Mouse (Mus musculus) liver, embryonic 11.5 days (tissue): ENCODE results near the gene Gstm6. TPM values are rescaled to one million over a fixed set of nuclear protein-coding genes. Genes with fewer than 3 reads are reported as not detected.

Source experiments
- ATAC-seq: fragments of 200-750 bp; cut with Nextera tagmentation; replicated peaks from 2 replicates; pipeline ENCODE4 v1.8.0; 2017; ENCODE audit warnings: moderate number of reproducible peaks, mild to moderate bottlenecking, moderate TSS enrichment, moderate library complexity; ENCODE audit not compliant: low FRiP score
- DNase-seq: peaks from one replicate; pipeline ENCODE4 v3.0.0-alpha.2; 2017; ENCODE audit warnings: low spot score
- H3K27ac ChIP-seq: fragments of 300-500 bp; sonication (generic); 2 replicates; pipeline ENCODE4 v1.5.1; 2014; ENCODE audit warnings: mild to moderate bottlenecking, low read depth, low read length, control low read depth
- H3K27me3 ChIP-seq: fragments of 300-500 bp; sonication (generic); replicated peaks from 2 replicates; pipeline ENCODE4 v1.6.1; 2014; ENCODE audit warnings: low read length, mixed read lengths; ENCODE audit not compliant: control insufficient read depth, insufficient read depth
- H3K36me3 ChIP-seq: fragments of 300-500 bp; sonication (generic); 2 replicates; pipeline ENCODE4 v1.6.1; 2014; ENCODE audit warnings: mild to moderate bottlenecking, low read length, moderate library complexity, mixed read lengths; ENCODE audit not compliant: control insufficient read depth, insufficient read depth
- H3K4me1 ChIP-seq: fragments of 300-500 bp; sonication (generic); replicated peaks from 2 replicates; pipeline ENCODE4 v1.6.1; 2014; ENCODE audit warnings: low read length, mixed read lengths; ENCODE audit not compliant: control insufficient read depth, insufficient read depth
- H3K4me2 ChIP-seq: fragments of 300-500 bp; sonication (generic); 2 replicates; pipeline ENCODE4 v1.6.1; 2014; ENCODE audit warnings: mild to moderate bottlenecking, control low read depth, moderate library complexity
- H3K4me3 ChIP-seq: fragments of 300-500 bp; sonication (generic); 2 replicates; pipeline ENCODE4 v1.5.1; 2014; ENCODE audit warnings: low read depth, low read length, control low read depth
- H3K9ac ChIP-seq: fragments of 300-500 bp; sonication (generic); 2 replicates; pipeline ENCODE4 v1.6.1; 2014; ENCODE audit warnings: low read depth, low read length, control low read depth
- H3K9me3 ChIP-seq: fragments of 300-500 bp; sonication (generic); 2 replicates; pipeline ENCODE4 v1.6.1; 2016; ENCODE audit warnings: low read length, inconsistent platforms, mixed read lengths; ENCODE audit not compliant: control insufficient read depth
- WGBS: fragments of 180-500 bp; shearing (Covaris S2); extraction: QIAGEN DNeasy Blood & Tissue Kit; methylation state at CpG from one replicate; pipeline ENCODE4 v1.1.7; 2014; 5-methylcytosine and 5-hydroxymethylcytosine counted together
- polyA plus RNA-seq: library from polyadenylated mRNA; unstranded; fragments of >200 nt; fragmentation: Nextera tagmentation; extraction: Ambion mirVana; gene quantifications from 2 replicates; pipeline ENCODE4 v1.2.1, GENCODE M21; 2014

The Gstm6 gene
- polyA plus RNA-seq, 1 experiment from 2014 or later = 9.5 TPM

- Histone ChIP-seq H3K4me2 (no peak overlapping the region), H3K4me3 (no peak overlapping the region), H3K9ac (no peak overlapping the region), H3K27me3 (no peaks in the 10 kb centered on the region), H3K9me3 (no peaks in the 10 kb centered on the region), H3K36me3 (no peaks in the 10 kb centered on the region), H3K4me1 (no peaks in the 10 kb centered on the region), H3K27ac (no peak overlapping the region)
- 39% methylated on average over 3 of the region's 3 CpGs for WGBS
- ATAC-seq = no peak
- no peak for DNase-seq
Observed at GRCm38 (mm10) chr3:107935888-107936287, 7.7 kb downstream of the Gstm6 start.

GRCm38 (mm10) chr3:107935268-107935667 is 8.3 kb downstream of the Gstm6 start:
- DNase-seq (no peak), ATAC-seq (no peak)
- no peaks in the 10 kb centered on the region for H3K4me1 ChIP-seq
- no peak overlapping the region for H3K4me3 ChIP-seq
- H3K27me3 ChIP-seq = no peaks in the 10 kb centered on the region
- H3K36me3 ChIP-seq = no peaks in the 10 kb centered on the region
- H3K9ac ChIP-seq = no peak overlapping the region
- WGBS = 88% methylated on average over 3 of the region's 3 CpGs
- no peaks in the 10 kb centered on the region for H3K9me3 ChIP-seq
- H3K4me2 ChIP-seq = no peak overlapping the region
- H3K27ac ChIP-seq = no peak overlapping the region

- ATAC-seq (no peak), DNase-seq (no peak)
- H3K4me1 ChIP-seq = no peaks in the 10 kb centered on the region
- H3K9ac ChIP-seq = no peak overlapping the region
- no peaks in the 10 kb centered on the region for H3K27me3 ChIP-seq
- no peaks in the 10 kb centered on the region for H3K9me3 ChIP-seq
- no peak overlapping the region for H3K4me3 ChIP-seq
- H3K36me3 ChIP-seq = no peaks in the 10 kb centered on the region
- no peak overlapping the region for H3K27ac ChIP-seq
- no peak overlapping the region for H3K4me2 ChIP-seq
- WGBS = 72% methylated on average over 6 of the region's 6 CpGs
Observed at GRCm38 (mm10) chr3:107932128-107932527, 11.4 kb downstream of the Gstm6 start.

GRCm38 (mm10) chr3:107931670-107932069 is 11.9 kb downstream of the Gstm6 start, which contains the start of gene Gstm7:
Gstm7 (minus strand) TSS chr3:107931817.
- ATAC-seq (peak; percentile 87), DNase-seq (peak; percentile 89)
- H3K27ac ChIP-seq = no peak within 1 kb of the TSS
- no peaks in the 10 kb centered on the region for H3K4me1 ChIP-seq
- WGBS = 10% methylated on average over 10 of the region's 10 CpGs
- H3K9ac ChIP-seq = no peak within 1 kb of the TSS; the same call in 1 of the 2 replicates
- no peaks in the 10 kb centered on the region for H3K27me3 ChIP-seq
- H3K9me3 ChIP-seq = no peaks in the 10 kb centered on the region
- peak within 1 kb of the TSS; percentile 34 for H3K4me3 ChIP-seq
- peak within 1 kb of the TSS; percentile 62 for H3K4me2 ChIP-seq
- no peaks in the 10 kb centered on the region for H3K36me3 ChIP-seq

- Histone ChIP-seq H3K4me2 (peak overlapping the region; percentile 62), H3K36me3 (no peaks in the 10 kb centered on the region), H3K9me3 (no peaks in the 10 kb centered on the region), H3K4me1 (no peaks in the 10 kb centered on the region), H3K27ac (no peak overlapping the region), H3K4me3 (peak overlapping the region; percentile 34), H3K9ac (no peak overlapping the region), H3K27me3 (no peaks in the 10 kb centered on the region)
- WGBS = 68% methylated on average over 2 of the region's 2 CpGs
- peak; percentile 6; the same call in 1 of the 2 replicates for ATAC-seq
- no peak for DNase-seq
Observed at GRCm38 (mm10) chr3:107931134-107931533, 12.4 kb downstream of the Gstm6 start.

GRCm38 (mm10) chr3:107929731-107930130 is 13.8 kb downstream of the Gstm6 start:
- no peaks in the 10 kb centered on the region for H3K36me3 ChIP-seq
- DNase-seq (no peak), ATAC-seq (no peak)
- no peak overlapping the region for H3K4me2 ChIP-seq
- no peak overlapping the region for H3K27ac ChIP-seq
- no peaks in the 10 kb centered on the region for H3K4me1 ChIP-seq
- H3K4me3 ChIP-seq = no peak overlapping the region
- 86% methylated on average over 4 of the region's 4 CpGs for WGBS
- H3K9ac ChIP-seq = no peak overlapping the region
- no peaks in the 10 kb centered on the region for H3K9me3 ChIP-seq
- H3K27me3 ChIP-seq = no peaks in the 10 kb centered on the region

- Histone ChIP-seq H3K27me3 (no peaks in the 10 kb centered on the region), H3K4me3 (no peak overlapping the region), H3K36me3 (no peaks in the 10 kb centered on the region), H3K9ac (no peak overlapping the region), H3K4me2 (no peak overlapping the region), H3K9me3 (no peaks in the 10 kb centered on the region), H3K4me1 (no peaks in the 10 kb centered on the region), H3K27ac (no peak overlapping the region)
- DNase-seq (no peak), ATAC-seq (no peak)
- WGBS = 73% methylated on average over 4 of the region's 4 CpGs
Observed at GRCm38 (mm10) chr3:107929243-107929642, 14.3 kb downstream of the Gstm6 start.

GRCm38 (mm10) chr3:107928691-107929090 is 14.9 kb downstream of the Gstm6 start:
- no peaks in the 10 kb centered on the region for H3K9me3 ChIP-seq
- H3K27ac ChIP-seq = no peak overlapping the region
- no peak overlapping the region for H3K9ac ChIP-seq
- H3K27me3 ChIP-seq = no peaks in the 10 kb centered on the region
- 84% methylated on average over 11 of the region's 11 CpGs for WGBS
- H3K4me3 ChIP-seq = no peak overlapping the region
- DNase-seq (no peak), ATAC-seq (no peak)
- H3K4me2 ChIP-seq = no peak overlapping the region
- H3K4me1 ChIP-seq = no peaks in the 10 kb centered on the region
- H3K36me3 ChIP-seq = no peaks in the 10 kb centered on the region

- ATAC-seq (no peak), DNase-seq (no peak)
- Histone ChIP-seq H3K36me3 (no peaks in the 10 kb centered on the region), H3K27ac (no peak overlapping the region), H3K4me2 (no peak overlapping the region), H3K9me3 (no peaks in the 10 kb centered on the region), H3K4me3 (no peak overlapping the region), H3K9ac (no peak overlapping the region), H3K27me3 (no peaks in the 10 kb centered on the region), H3K4me1 (no peaks in the 10 kb centered on the region)
- WGBS = 90% methylated on average over 3 of the region's 3 CpGs
Observed at GRCm38 (mm10) chr3:107927841-107928240, 15.7 kb downstream of the Gstm6 start.
